In the genomic region with DNA sequence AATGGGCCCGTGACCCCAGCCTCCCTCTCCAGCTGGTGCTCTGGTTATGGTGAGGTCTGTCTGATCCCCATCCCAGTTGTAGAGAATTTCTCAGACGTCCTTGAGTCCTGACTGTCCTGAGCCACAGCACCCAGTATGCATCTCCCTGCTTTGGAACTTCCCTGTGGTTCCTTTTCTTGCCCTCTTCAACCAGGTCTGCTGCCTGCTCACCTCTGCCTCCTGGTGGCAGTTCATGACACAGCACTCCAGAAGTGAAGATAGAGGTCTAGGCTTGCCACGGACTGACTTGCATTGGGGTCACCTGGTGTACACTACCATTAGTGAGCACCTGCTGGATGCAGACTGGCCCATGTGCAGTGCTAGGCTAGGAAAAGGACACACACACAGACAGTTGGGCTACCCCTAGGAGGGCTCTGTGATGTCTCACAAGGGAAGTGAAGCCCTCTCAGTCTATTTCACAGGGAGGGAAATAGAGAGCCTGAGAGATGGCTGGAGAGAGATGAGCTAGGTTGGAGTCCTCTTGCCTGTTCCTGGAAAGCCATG, we compare ENCODE assay signal across 10 mouse cellular contexts. TPM values are rescaled to one million over a fixed set of nuclear protein-coding genes. Genes with fewer than 3 reads are reported as not detected.
A peak's percentile ranks its signal among the peaks of the same experiment; 100 is the strongest.
DNase-seq lines count a peak whose midpoint lies in the region; ATAC-seq and TF ChIP-seq lines count a peak whose summit lies in the region.
"Had no signal": no experiment of that assay in that cellular context is flagged by ENCODE, and none has a peak within 500 bp of the region (broad histone marks: within the 10 kb centered on the region; RNA-seq: fewer than 3 reads in every experiment).

No protein-coding gene starts in this region.

- TF ChIP-seq CTCF in intestine, postnatal 0 days (IDR thresholded peaks at IDR 0.05; ENCODE audit: low read depth) = peak; percentile 95

- ATAC-seq in intestine, postnatal 0 days = no peak

- no peaks in the 10 kb centered on the region for H3K9me3 ChIP-seq in intestine, postnatal 0 days (ENCODE audit: control insufficient read depth)

- no peak overlapping the region for H3K4me2 ChIP-seq in intestine, postnatal 0 days (replicated peaks; ENCODE audit: low read depth)

- no peak overlapping the region for H3K4me3 ChIP-seq in intestine, postnatal 0 days (ENCODE audit: low read depth, low read length)

- WGBS in intestine, postnatal 0 days = 44% methylated on average over 3 of the region's 3 CpGs

- H3K27ac ChIP-seq in intestine, postnatal 0 days (ENCODE audit: low read depth, low read length) = no peak overlapping the region

- H3K4me1 ChIP-seq in intestine, postnatal 0 days (replicated peaks; ENCODE audit: control insufficient read depth, insufficient read depth, low read length) = no peaks in the 10 kb centered on the region

- no peak overlapping the region for H3K9ac ChIP-seq in intestine, postnatal 0 days (ENCODE audit: low read depth, low read length)

- H3K36me3 ChIP-seq in intestine, postnatal 0 days (ENCODE audit: control insufficient read depth, insufficient read depth) = no peaks in the 10 kb centered on the region

- no peaks in the 10 kb centered on the region for H3K27me3 ChIP-seq in intestine, postnatal 0 days (replicated peaks; ENCODE audit: control insufficient read depth, insufficient read depth, low read length)

- DNase-seq in gastrocnemius, adult 18-20 months (ENCODE audit: low spot score) = peak; percentile 15
- DNase-seq in gastrocnemius, postnatal 25 days = no peak
- peak; percentile 45 for DNase-seq in 416B (ENCODE audit: low read depth)
- peak; percentile 75 to 76 for DNase-seq in adrenal gland, postnatal 36 days
- peak; percentile 61 for DNase-seq in embryo, embryonic 9.5 days (ENCODE audit: extremely low spot score)
- DNase-seq in lung, postnatal 36 days = peak; percentile 45
- peak; percentile 30 to 68 for DNase-seq in spleen, postnatal 10 days (ENCODE audit: low spot score in 2 of 2)

RNA-seq across cellular contexts. Expression of gene Bpifb4, which starts 8.1 kb away (rescaled TPM):
- total RNA-seq in gastrocnemius, adult 18-20 months (2021) = not detected
- total RNA-seq in gastrocnemius, postnatal 25 days (2021) = not detected
- total RNA-seq in adrenal gland, postnatal 36 days (2021) = not detected
- polyA plus RNA-seq in intestine, postnatal 0 days (2015; fragmentation: Nextera tagmentation; extraction: Ambion mirVana) = not detected in 2 replicates
- total RNA-seq: layer of hippocampus, adult 18-20 months had no signal
- polyA plus RNA-seq: stomach, embryonic 14.5 days had no signal

RNA-seq across cellular contexts. Expression of gene Bpifb3, which starts 11.9 kb away (rescaled TPM):
- total RNA-seq in gastrocnemius, adult 18-20 months (2021) = not detected
- total RNA-seq in gastrocnemius, postnatal 25 days (2021) = not detected
- total RNA-seq in adrenal gland, postnatal 36 days (2021) = not detected
- polyA plus RNA-seq in intestine, postnatal 0 days (2015; fragmentation: Nextera tagmentation; extraction: Ambion mirVana) = not detected in 2 replicates
- total RNA-seq: layer of hippocampus, adult 18-20 months had no signal
- polyA plus RNA-seq: stomach, embryonic 14.5 days had no signal

RNA-seq across cellular contexts. Expression of gene Bpifb6, which starts 29.8 kb away (rescaled TPM):
- not detected for total RNA-seq in gastrocnemius, adult 18-20 months (2021)
- total RNA-seq in gastrocnemius, postnatal 25 days (2021) = not detected
- 1 to 10 TPM in 1 of 2 experiments, under 1 TPM in 1; 0.60 to 6.6 TPM for total RNA-seq in adrenal gland, postnatal 36 days (2021)
- not detected in 2 replicates for polyA plus RNA-seq in intestine, postnatal 0 days (2015; fragmentation: Nextera tagmentation; extraction: Ambion mirVana)
- total RNA-seq: layer of hippocampus, adult 18-20 months had no signal
- polyA plus RNA-seq: stomach, embryonic 14.5 days had no signal

RNA-seq across cellular contexts. Expression of gene Bpifa6, which starts 44.8 kb away (rescaled TPM):
- not detected for total RNA-seq in gastrocnemius, adult 18-20 months (2021)
- total RNA-seq in gastrocnemius, postnatal 25 days (2021) = not detected
- total RNA-seq in adrenal gland, postnatal 36 days (2021) = not detected
- polyA plus RNA-seq in intestine, postnatal 0 days (2015; fragmentation: Nextera tagmentation; extraction: Ambion mirVana) = not detected in 2 replicates
- total RNA-seq: layer of hippocampus, adult 18-20 months had no signal
- polyA plus RNA-seq: stomach, embryonic 14.5 days had no signal

RNA-seq across cellular contexts. Expression of gene Bpifb2, which starts 55.1 kb away (rescaled TPM):
- total RNA-seq in gastrocnemius, adult 18-20 months (2021) = not detected
- total RNA-seq in gastrocnemius, postnatal 25 days (2021) = not detected
- under 1 TPM in 1 of 2 experiments, not detected in 1; 0.16 TPM for total RNA-seq in adrenal gland, postnatal 36 days (2021)
- not detected in 2 replicates for polyA plus RNA-seq in intestine, postnatal 0 days (2015; fragmentation: Nextera tagmentation; extraction: Ambion mirVana)
- total RNA-seq: layer of hippocampus, adult 18-20 months had no signal
- polyA plus RNA-seq: stomach, embryonic 14.5 days had no signal
